Mouse (Mus musculus) frontal cortex, postnatal 25 days (tissue): ENCODE results near the gene Olfr127.
"Not testable (repeated sequence)": the region's sequence is repeated elsewhere in the genome, so short reads cannot be mapped to it uniquely, and the experiment has no call there.

Experiments
- DNase-seq, 2 experiments: peaks; one replicate each; pipeline ENCODE4 v3.0.0; 2022; ENCODE audit warnings: low spot score in 2 of 2

Olfr127 gene

GRCm38 (mm10) chr17:37900137-37900536 is at the start of gene Olfr127:
Olfr127 (plus strand) TSS chr17:37900437.
- DNase-seq = no peak

- no peak for DNase-seq
Measured at GRCm38 (mm10) chr17:37863901-37864300, 36.3 kb upstream of the Olfr127 start.

GRCm38 (mm10) chr17:37869676-37870205 is 30.5 kb upstream of the Olfr127 start:
- no peak for DNase-seq

- no peak for DNase-seq
Measured at GRCm38 (mm10) chr17:37873830-37874229, 26.4 kb upstream of the Olfr127 start.

GRCm38 (mm10) chr17:37906821-37907220 is 6.6 kb downstream of the Olfr127 start:
- DNase-seq = not testable (repeated sequence)

GRCm38 (mm10) chr17:37920248-37920647 is 20.0 kb downstream of the Olfr127 start, which contains the start of gene Olfr128:
Olfr128 (plus strand) TSS chr17:37920548.
- DNase-seq = no peak

- DNase-seq = no peak
Measured at GRCm38 (mm10) chr17:37952979-37953378, 52.7 kb downstream of the Olfr127 start, which contains the start of gene Olfr761. Olfr761 (minus strand) TSS chr17:37953079.
